Mouse (Mus musculus): Measurements from ENCODE around the gene Slc9b1. TPM values are rescaled to one million over a fixed set of nuclear protein-coding genes. Genes with fewer than 3 reads are reported as not detected.

The Slc9b1 gene
- polyA plus RNA-seq (2015; fragmentation: Illumina TruSeq; extraction: RNeasy Lipid Tissue Mini Kit (QIAGEN cat#74804); ENCODE audit: insufficient read depth, low read depth, low replicate concordance), result not detected

GRCm38 (mm10) chr3:135347739-135348264, at the start of gene Slc9b1:
Slc9b1 (plus strand) TSS chr3:135348029.

GRCm38 (mm10) chr3:135307411-135308259, 40.2 kb upstream of the Slc9b1 start, which contains the start of gene Slc9b2:
Slc9b2 (plus strand) TSS chr3:135307700.

GRCm38 (mm10) chr3:135423608-135424212, 75.9 kb downstream of the Slc9b1 start, which contains the start of gene Cisd2:
Cisd2 (minus strand) TSS chr3:135423925.

GRCm38 (mm10) chr3:135437758-135438495, 90.1 kb downstream of the Slc9b1 start, which contains the start of gene Ube2d3:
Ube2d3 (plus strand) TSS chr3:135438149.

Other genes starting within 250 kb of the Slc9b1 start
- 0.17 TPM for gene Cenpe, start 135.5 kb upstream of the Slc9b1 start, polyA plus RNA-seq (2015; fragmentation: Illumina TruSeq; extraction: RNeasy Lipid Tissue Mini Kit (QIAGEN cat#74804); ENCODE audit: insufficient read depth, low read depth, low replicate concordance)
- gene Bdh2, start 66.8 kb upstream of the Slc9b1 start, polyA plus RNA-seq (2015; fragmentation: Illumina TruSeq; extraction: RNeasy Lipid Tissue Mini Kit (QIAGEN cat#74804); ENCODE audit: insufficient read depth, low read depth, low replicate concordance), result 1.5 TPM
- 0.85 TPM for gene Slc9b2, start 40.3 kb upstream of the Slc9b1 start, polyA plus RNA-seq (2015; fragmentation: Illumina TruSeq; extraction: RNeasy Lipid Tissue Mini Kit (QIAGEN cat#74804); ENCODE audit: insufficient read depth, low read depth, low replicate concordance)
- gene Cisd2, start 75.9 kb downstream of the Slc9b1 start, polyA plus RNA-seq (2015; fragmentation: Illumina TruSeq; extraction: RNeasy Lipid Tissue Mini Kit (QIAGEN cat#74804); ENCODE audit: insufficient read depth, low read depth, low replicate concordance), result 7.0 TPM
- gene Ube2d3, start 90.1 kb downstream of the Slc9b1 start, polyA plus RNA-seq (2015; fragmentation: Illumina TruSeq; extraction: RNeasy Lipid Tissue Mini Kit (QIAGEN cat#74804); ENCODE audit: insufficient read depth, low read depth, low replicate concordance), result 40.4 TPM
- 6.2 TPM for gene Manba, start 137.6 kb downstream of the Slc9b1 start, polyA plus RNA-seq (2015; fragmentation: Illumina TruSeq; extraction: RNeasy Lipid Tissue Mini Kit (QIAGEN cat#74804); ENCODE audit: insufficient read depth, low read depth, low replicate concordance)

All from pancreas, adult 10 weeks (tissue).